Mouse (Mus musculus) kidney, adult 2 months (tissue): ENCODE data around the gene Fam187b.

ENCODE experiments used
- CTCF ChIP-seq: fragments of 200-500 bp; conservative IDR thresholded peaks from 2 replicates; pipeline ENCODE4 v1.5.1; 2011; ENCODE audit warnings: low read depth, mild to moderate bottlenecking, control low read depth, low read length, moderate library complexity, mixed read lengths; ENCODE audit not compliant: insufficient read depth, insufficient read length
- POLR2A ChIP-seq: fragments of 200-500 bp; IDR thresholded peaks from one replicate; pipeline ENCODE4 v1.6.1; 2011; ENCODE audit warnings: low read depth, low read length, control low read depth

- TF ChIP-seq POLR2A (no peak), CTCF (no peak)
Measured at GRCm38 (mm10) chr7:30973251-30973500, 414 bp upstream of the Fam187b start, which contains the start of gene Lsr.
